Mouse (Mus musculus) CH12.LX (cell line): ENCODE results near the gene Map1lc3b.

Experiments
- CTCF ChIP-seq, 2 experiments: IDR thresholded peaks in 1 of 2; conservative IDR thresholded peaks in 1 of 2; 2 replicates each; pipeline ENCODE4 v1.5.1; 2011 to 2012; ENCODE audit warnings: low read depth in 2 of 2, low read length in 2 of 2, improper control_type of control experiment in 1 of 2, inconsistent platforms in 1 of 2, mild to moderate bottlenecking in 1 of 2, moderate library complexity in 1 of 2
- EP300 ChIP-seq: IDR thresholded peaks from 2 replicates; pipeline ENCODE4 v1.6.1; 2011; ENCODE audit warnings: low read length, improper control_type of control experiment
- ETS1 ChIP-seq: conservative IDR thresholded peaks from 2 replicates; pipeline ENCODE4 v1.6.1; 2012; ENCODE audit warnings: low read depth, mild to moderate bottlenecking, inconsistent platforms, low read length, improper control_type of control experiment, moderate library complexity
- GABPA ChIP-seq: IDR thresholded peaks from 2 replicates; pipeline ENCODE4 v1.6.1; 2012; ENCODE audit warnings: low read depth, low read length, improper control_type of control experiment, inconsistent platforms; ENCODE audit not compliant: insufficient replicate concordance
- MAFK ChIP-seq: IDR thresholded peaks from 2 replicates; pipeline ENCODE4 v1.6.1; 2011; ENCODE audit warnings: low read length, improper control_type of control experiment; ENCODE audit not compliant: insufficient replicate concordance
- MEF2A ChIP-seq: IDR thresholded peaks from 2 replicates; pipeline ENCODE4 v1.6.1; 2014; ENCODE audit warnings: low read depth, mild to moderate bottlenecking, inconsistent platforms, low read length, improper control_type of control experiment, borderline replicate concordance
- POLR2A ChIP-seq: IDR thresholded peaks from 2 replicates; pipeline ENCODE4 v1.6.1; 2011; ENCODE audit warnings: low read depth, mild to moderate bottlenecking, improper control_type of control experiment, low read length
- RAD21 ChIP-seq: IDR thresholded peaks from 2 replicates; pipeline ENCODE4 v1.6.1; 2011; ENCODE audit warnings: low read depth, mild to moderate bottlenecking, low read length, improper control_type of control experiment, moderate library complexity

DNA sequence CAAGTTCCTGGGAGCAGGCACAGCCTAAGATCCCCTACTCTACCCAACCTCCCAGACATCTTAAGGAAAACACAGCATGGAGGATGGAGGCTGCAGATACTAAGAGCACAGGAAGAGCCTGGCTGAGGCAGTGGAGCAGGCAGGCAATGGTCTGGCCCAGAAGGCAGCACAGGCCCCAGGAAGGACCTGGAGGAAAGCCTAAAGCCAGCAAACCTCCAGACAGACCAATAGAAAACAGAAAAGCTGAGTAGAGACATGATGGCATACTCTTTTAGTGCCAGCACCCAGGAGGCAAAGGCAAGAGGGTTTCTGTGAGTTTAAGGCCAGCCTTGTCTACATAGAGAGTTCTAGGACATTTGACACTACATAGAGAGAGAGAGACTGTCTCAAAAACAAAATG lies 23.3 kb downstream of the Map1lc3b start:
- TF ChIP-seq CTCF (conservative IDR thresholded peaks at IDR 0.05 in 1 of 2, IDR thresholded peaks at IDR 0.05 in 1 of 2; ENCODE audit: low read depth in 2 of 2, low read length in 2 of 2) (no peak), RAD21 (no peak), EP300 (no peak), POLR2A (no peak), GABPA (no peak), MAFK (no peak), ETS1 (no peak), MEF2A (no peak)
